ENCODE assay signal across 8 mouse cellular contexts in the genomic region with DNA sequence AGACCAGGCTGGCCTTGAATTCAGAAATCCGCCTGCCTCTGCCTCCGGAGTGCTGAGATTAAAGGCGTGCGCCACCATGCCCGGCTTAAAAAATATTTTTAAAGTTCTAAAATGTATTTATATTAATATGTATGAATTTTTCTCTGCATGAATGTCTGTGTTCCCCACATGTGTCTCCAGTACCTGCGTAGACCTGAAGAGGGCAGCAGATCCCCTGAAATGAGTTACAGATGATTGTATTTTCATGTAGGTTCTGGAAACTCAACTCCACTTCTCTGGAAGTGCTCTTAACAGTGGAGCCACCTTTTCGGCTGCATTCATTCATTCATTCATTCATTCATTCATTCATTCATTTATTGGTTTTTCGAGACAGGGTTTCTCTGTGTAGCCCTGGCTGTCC. TPM values are rescaled to one million over a fixed set of nuclear protein-coding genes. Genes with fewer than 3 reads are reported as not detected.
A peak's percentile ranks its signal among the peaks of the same experiment; 100 is the strongest.
DNase-seq lines count a peak whose midpoint lies in the region; ATAC-seq and TF ChIP-seq lines count a peak whose summit lies in the region.

No protein-coding gene starts in this region.

- H3K9me3 ChIP-seq in forebrain, embryonic 11.5 days (ENCODE audit: control insufficient read depth, low read length) = no peaks in the 10 kb centered on the region
- H3K9me3 ChIP-seq in forebrain, embryonic 13.5 days (replicated peaks) = no peaks in the 10 kb centered on the region
- no peaks in the 10 kb centered on the region for H3K9me3 ChIP-seq in CH12.LX (replicated peaks; ENCODE audit: low read length)

- no peak overlapping the region for H3K27ac ChIP-seq in forebrain, embryonic 11.5 days (ENCODE audit: low read depth, low read length)
- no peak overlapping the region for H3K27ac ChIP-seq in forebrain, embryonic 13.5 days
- H3K27ac ChIP-seq in CH12.LX (ENCODE audit: insufficient read depth, low read depth) = no peak overlapping the region

- DNase-seq in forebrain, embryonic 11.5 days (ENCODE audit: low spot score) = peak; percentile 77
- DNase-seq in CH12.LX (ENCODE audit: extremely low read depth) = peak; percentile 79
- peak; percentile 69 for DNase-seq in c-Kit-negative CD71-positive TER-119-positive erythroid progenitor cells, embryonic 14.5 days (ENCODE audit: low read depth, low spot score)
- peak; percentile 78 for DNase-seq in forelimb bud, embryonic 11.5 days (ENCODE audit: low read depth, low spot score)
- peak; percentile 66 for DNase-seq in layer of hippocampus, adult 11-12 months (ENCODE audit: low spot score)
- DNase-seq in lung, postnatal 25 days (ENCODE audit: low spot score) = peak; percentile 70
- DNase-seq in spleen, postnatal 10 days (ENCODE audit: low spot score in 2 of 2) = peak; percentile 77 to 88

- no peaks in the 10 kb centered on the region; the same call in 1 of the 2 replicates for H3K4me1 ChIP-seq in forebrain, embryonic 11.5 days (replicated peaks; ENCODE audit: control insufficient read depth, insufficient read depth, low read length)
- peaks cover 9% of the 10 kb centered on the region for H3K4me1 ChIP-seq in forebrain, embryonic 13.5 days
- no peaks in the 10 kb centered on the region for H3K4me1 ChIP-seq in CH12.LX (ENCODE audit: control insufficient read depth in 1 of 2, insufficient read depth in 2 of 2)

- no peak overlapping the region for H3K4me3 ChIP-seq in forebrain, embryonic 11.5 days (ENCODE audit: low read depth, low read length)
- no peak overlapping the region for H3K4me3 ChIP-seq in forebrain, embryonic 13.5 days
- no peak overlapping the region for H3K4me3 ChIP-seq in CH12.LX (replicated peaks in 1 of 3; ENCODE audit: low read depth in 2 of 3, low read length in 2 of 3, poor library complexity in 1 of 3)

- no peak for ATAC-seq in forebrain, embryonic 11.5 days (replicated peaks; ENCODE audit: low FRiP score)
- no peak for ATAC-seq in forebrain, embryonic 13.5 days

- TF ChIP-seq CTCF in CH12.LX (conservative IDR thresholded peaks at IDR 0.05 in 1 of 2, IDR thresholded peaks at IDR 0.05 in 1 of 2; ENCODE audit: low read depth in 2 of 2, low read length in 2 of 2) = peak; percentile 66 to 83

- WGBS in forebrain, embryonic 11.5 days = 70% methylated on average over 8 of the region's 8 CpGs
- WGBS in forebrain, embryonic 13.5 days = 67% methylated on average over 8 of the region's 8 CpGs

- TF ChIP-seq RAD21 in CH12.LX (IDR thresholded peaks at IDR 0.05; ENCODE audit: low read depth, low read length) = peak; percentile 80

- TF ChIP-seq EP300 in CH12.LX (IDR thresholded peaks at IDR 0.05; ENCODE audit: low read length) = no peak

- no peak overlapping the region for H3K4me2 ChIP-seq in forebrain, embryonic 11.5 days (ENCODE audit: low read depth, low read length, severe bottlenecking)
- no peak overlapping the region for H3K4me2 ChIP-seq in forebrain, embryonic 13.5 days
- no peak overlapping the region for H3K4me2 ChIP-seq in CH12.LX (ENCODE audit: insufficient read depth, low read depth, poor library complexity, severe bottlenecking)

- no peak overlapping the region for H3K9ac ChIP-seq in forebrain, embryonic 11.5 days (ENCODE audit: low read length)
- no peak overlapping the region for H3K9ac ChIP-seq in forebrain, embryonic 13.5 days
- no peak overlapping the region for H3K9ac ChIP-seq in CH12.LX (ENCODE audit: insufficient read depth, low read depth)

- no peaks in the 10 kb centered on the region for H3K27me3 ChIP-seq in forebrain, embryonic 11.5 days (ENCODE audit: control insufficient read depth, insufficient read depth, low read length)
- H3K27me3 ChIP-seq in forebrain, embryonic 13.5 days = no peaks in the 10 kb centered on the region
- no peaks in the 10 kb centered on the region for H3K27me3 ChIP-seq in CH12.LX (replicated peaks)

- dilution Hi-C loops in CH12.LX (cut with MboI; ENCODE audit: extremely low pct_ligation_motif_present, extremely low pct_unique_long_range_greater_than_20kb, low sequenced_read_pairs) = no loop called here

- H3K36me3 ChIP-seq in forebrain, embryonic 11.5 days (ENCODE audit: control insufficient read depth, insufficient read depth, low read length) = no peaks in the 10 kb centered on the region
- H3K36me3 ChIP-seq in forebrain, embryonic 13.5 days (ENCODE audit: poor library complexity, severe bottlenecking) = no peaks in the 10 kb centered on the region
- no peaks in the 10 kb centered on the region for H3K36me3 ChIP-seq in CH12.LX (replicated peaks in 1 of 2; ENCODE audit: control insufficient read depth in 1 of 2, insufficient read depth in 1 of 2, low read length in 1 of 2)

- no peak for TF ChIP-seq POLR2A in CH12.LX (IDR thresholded peaks at IDR 0.05; ENCODE audit: low read depth, low read length)

- in situ Hi-C loops in CH12.LX (cut with MboI; ENCODE audit: low pct_ligation_motif_present, low pct_unique_long_range_greater_than_20kb, low sequenced_read_pairs) = no loop called here

- peaks cover 12% of the 10 kb centered on the region for H3K79me2 ChIP-seq in CH12.LX (replicated peaks; ENCODE audit: control insufficient read depth, extremely low read depth, insufficient read depth, poor library complexity, severe bottlenecking)

TF ChIP-seq in CH12.LX, 34 proteins besides CTCF, POLR2A, EP300 and RAD21:
- TF ChIP-seq ZC3H11A (IDR thresholded peaks at IDR 0.05; ENCODE audit: low read depth, low read length) (no peak), SMC3 (IDR thresholded peaks at IDR 0.05; ENCODE audit: low read depth, low read length) (peak; percentile 41), TBP (conservative IDR thresholded peaks at IDR 0.05; ENCODE audit: low read depth, low read length) (no peak), MYC (IDR thresholded peaks at IDR 0.05; ENCODE audit: low read depth, low read length) (peak; percentile 70; the same call in 1 of the 2 replicates), MAX (IDR thresholded peaks at IDR 0.05; ENCODE audit: low read length) (0 out of 2 replicates have a peak, but pooled peaks have one; percentile 12), ZKSCAN1 (IDR thresholded peaks at IDR 0.05; ENCODE audit: borderline replicate concordance, low read depth, low read length) (no peak), ELF1 (IDR thresholded peaks at IDR 0.05; ENCODE audit: low read depth, low read length) (no peak)

RNA-seq across cellular contexts. Expression of a gene that starts 3.7 kb away (rescaled TPM):
- polyA plus RNA-seq in forebrain, embryonic 11.5 days (2014; fragmentation: Nextera tagmentation; extraction: Ambion mirVana) = 300 and 304 TPM in 2 replicates
- polyA plus RNA-seq in forebrain, embryonic 13.5 days (2015; fragmentation: Nextera tagmentation; extraction: Ambion mirVana) = 243 and 245 TPM in 2 replicates
- total RNA-seq in CH12.LX (2012; rRNA removed) (179 and 248 TPM in 2 replicates), CH12.LX (2014; rRNA removed) (443 and 624 TPM in 2 replicates)
- polyA plus RNA-seq in CH12.LX (2012; ENCODE audit: insufficient read length, low read depth) = 204 and 235 TPM in 2 replicates

RNA-seq across cellular contexts. Expression of a gene that starts 24.3 kb away (rescaled TPM):
- polyA plus RNA-seq in forebrain, embryonic 11.5 days (2014; fragmentation: Nextera tagmentation; extraction: Ambion mirVana) = 67.7 and 71.1 TPM in 2 replicates
- 40.3 and 42.6 TPM in 2 replicates for polyA plus RNA-seq in forebrain, embryonic 13.5 days (2015; fragmentation: Nextera tagmentation; extraction: Ambion mirVana)
- total RNA-seq in CH12.LX (2012; rRNA removed) (53.0 and 74.0 TPM in 2 replicates), CH12.LX (2014; rRNA removed) (118 and 122 TPM in 2 replicates)
- 54.9 and 56.3 TPM in 2 replicates for polyA plus RNA-seq in CH12.LX (2012; ENCODE audit: insufficient read length, low read depth)

RNA-seq across cellular contexts. Expression of a gene that starts 42.7 kb away (rescaled TPM):
- polyA plus RNA-seq in forebrain, embryonic 11.5 days (2014; fragmentation: Nextera tagmentation; extraction: Ambion mirVana) = 3.7 and 4.9 TPM in 2 replicates
- polyA plus RNA-seq in forebrain, embryonic 13.5 days (2015; fragmentation: Nextera tagmentation; extraction: Ambion mirVana) = 2.4 and 2.8 TPM in 2 replicates
- total RNA-seq in CH12.LX (2012; rRNA removed) = 0.55 and 0.59 TPM in 2 replicates
- total RNA-seq in CH12.LX (2014; rRNA removed) = 8.2 and 11.0 TPM in 2 replicates
- 16.8 and 21.0 TPM in 2 replicates for polyA plus RNA-seq in CH12.LX (2012; ENCODE audit: insufficient read length, low read depth)
